Mouse (Mus musculus) liver, embryonic 14.5 days (tissue): ENCODE measurements at regions not wholly inside any gene's neighbourhood (a gene's known extent, or its start where the extent isn't known, plus 50 kb on each side); places are given as distances from the start of the nearest gene placed in this dataset.

Experiments used
- CTCF ChIP-seq: IDR thresholded peaks from 2 replicates; pipeline ENCODE4 v1.5.1; 2016; ENCODE audit warnings: antibody characterized with exemption, low read depth, control low read depth
- EP300 ChIP-seq: IDR thresholded peaks from 2 replicates; pipeline ENCODE4 v1.6.1; 2016; ENCODE audit warnings: antibody characterized with exemption, low read depth

DNA sequence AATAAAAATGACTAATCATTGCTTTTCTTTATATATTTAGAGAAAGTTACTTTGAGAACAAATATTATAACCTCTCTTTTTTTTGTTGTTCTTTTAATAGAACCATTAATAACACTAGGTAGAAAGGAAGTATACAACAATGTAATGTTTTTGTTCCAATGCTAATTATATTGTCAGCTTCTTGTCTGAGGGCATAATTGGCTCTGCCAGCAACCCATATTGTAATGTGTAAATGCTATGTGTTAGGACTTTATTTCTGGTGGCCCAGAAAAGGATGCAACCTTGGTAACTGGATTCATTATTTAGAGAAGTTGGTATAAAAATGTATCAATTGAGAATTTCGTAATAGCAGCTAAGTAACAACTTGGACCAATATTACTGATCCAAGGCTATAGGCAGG lies 628.3 kb upstream of the Cdh10 start:
- no peak for TF ChIP-seq CTCF
- no peak for TF ChIP-seq EP300
